ENCODE assay signal across 10 mouse cellular contexts in the genomic region with DNA sequence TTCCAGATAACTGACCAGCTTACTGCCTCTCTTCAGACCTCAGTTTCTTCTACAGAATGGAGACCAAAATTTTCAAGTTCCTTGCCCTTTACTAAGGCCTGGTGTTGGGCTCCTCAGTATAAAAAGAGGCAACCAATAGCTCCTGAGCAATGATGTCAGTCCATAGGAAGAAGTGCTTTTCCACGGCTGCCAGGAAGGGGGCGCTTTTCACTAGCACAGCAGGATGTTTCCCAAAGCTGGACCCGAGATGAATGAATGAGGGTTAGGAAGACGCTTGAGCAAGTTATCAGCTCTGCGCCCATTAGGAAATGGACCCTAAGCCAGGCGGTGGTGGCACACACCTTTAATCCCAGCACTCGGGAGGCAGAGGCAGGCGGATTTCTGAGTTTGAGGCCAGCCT. TPM values are rescaled to one million over a fixed set of nuclear protein-coding genes. Genes with fewer than 3 reads are reported as not detected.
DNase-seq lines count a peak whose midpoint lies in the region; ATAC-seq and TF ChIP-seq lines count a peak whose summit lies in the region.
"Had no signal": no experiment of that assay in that cellular context is flagged by ENCODE, and none has a peak within 500 bp of the region (broad histone marks: within the 10 kb centered on the region; RNA-seq: fewer than 3 reads in every experiment).

No protein-coding gene starts in this region.

- no peak overlapping the region for H3K4me2 ChIP-seq in liver, embryonic 12.5 days

- no peak overlapping the region for H3K27ac ChIP-seq in cerebellum, adult 2 months (ENCODE audit: insufficient read depth, low read length)
- no peak overlapping the region for H3K27ac ChIP-seq in liver, embryonic 12.5 days
- H3K27ac ChIP-seq in cortical plate, adult 2 months (ENCODE audit: insufficient read depth, low read length) = no peak overlapping the region

- ATAC-seq in liver, embryonic 12.5 days = no peak
- ATAC-seq in megakaryocyte-erythroid progenitor cell, adult 5-6 weeks (replicated peaks; ENCODE audit: low FRiP score, low TSS enrichment, poor library complexity, severe bottlenecking) = peak; percentile 41; the same call in 1 of the 2 replicates

- TF ChIP-seq CTCF in cerebellum, adult 2 months (IDR thresholded peaks at IDR 0.05; ENCODE audit: borderline replicate concordance, insufficient read depth, low read depth, low read length) = peak; percentile 39; the same call in 1 of the 2 replicates
- peak; percentile 41; the same call in 1 of the 2 replicates for TF ChIP-seq CTCF in cortical plate, adult 2 months (IDR thresholded peaks at IDR 0.05; ENCODE audit: extremely low read depth, insufficient read depth, low read length)

- H3K9me3 ChIP-seq in liver, embryonic 12.5 days (replicated peaks) = no peaks in the 10 kb centered on the region
- H3K9me3 ChIP-seq: megakaryocyte, embryonic 14.5 days had no signal

- H3K36me3 ChIP-seq in liver, embryonic 12.5 days = peaks cover 59% of the 10 kb centered on the region

- H3K27me3 ChIP-seq in cerebellum, adult 2 months (ENCODE audit: control insufficient read depth, insufficient read depth, low read length) = no peaks in the 10 kb centered on the region
- H3K27me3 ChIP-seq in liver, embryonic 12.5 days (replicated peaks) = no peaks in the 10 kb centered on the region
- H3K27me3 ChIP-seq: megakaryocyte, embryonic 14.5 days had no signal

- no peak for DNase-seq in cerebellum, adult 2 months
- DNase-seq in cerebellum, adult 11 months = no peak
- peak; percentile 58 for DNase-seq in liver
- DNase-seq in urinary bladder, adult 2 months (ENCODE audit: low spot score) = no peak
- DNase-seq in right cerebral cortex, postnatal 4 days = no peak

- no peak overlapping the region for H3K9ac ChIP-seq in liver, embryonic 12.5 days

- H3K4me3 ChIP-seq in cerebellum, adult 2 months (replicated peaks; ENCODE audit: insufficient read depth, low read depth, low read length) = no peak overlapping the region
- no peak overlapping the region for H3K4me3 ChIP-seq in liver, embryonic 12.5 days
- H3K4me3 ChIP-seq in cortical plate, adult 2 months (ENCODE audit: insufficient read depth, low read length) = no peak overlapping the region
- H3K4me3 ChIP-seq: erythroblast, embryonic 14.5 days; megakaryocyte, embryonic 14.5 days had no signal

- 59% methylated on average over 8 of the region's 8 CpGs for WGBS in cerebellum, adult 2 months
- 56% methylated on average over 8 of the region's 8 CpGs for WGBS in liver, embryonic 12.5 days (ENCODE audit: insufficient replicate concordance)

- no peaks in the 10 kb centered on the region for H3K4me1 ChIP-seq in cerebellum, adult 2 months (ENCODE audit: control insufficient read depth, insufficient read depth, low read length)
- H3K4me1 ChIP-seq in liver, embryonic 12.5 days = peaks cover 39% of the 10 kb centered on the region
- H3K4me1 ChIP-seq in cortical plate, adult 2 months (ENCODE audit: control insufficient read depth, insufficient read depth, low read length) = no peaks in the 10 kb centered on the region

- no peak for TF ChIP-seq POLR2A in cerebellum, adult 2 months (IDR thresholded peaks at IDR 0.05; ENCODE audit: borderline replicate concordance, insufficient read depth, low read length)
- no peak for TF ChIP-seq POLR2A in cortical plate, adult 2 months (IDR thresholded peaks at IDR 0.05; ENCODE audit: extremely low read depth, insufficient read depth, low read length)

RNA-seq across cellular contexts. Expression of gene Prss8, which starts 8.4 kb away (rescaled TPM):
- polyA plus RNA-seq in cerebellum, adult 2 months (2012; rRNA removed) = 0.06 and 0.08 TPM in 2 replicates
- polyA plus RNA-seq in liver, embryonic 12.5 days (2016; fragmentation: Nextera tagmentation; extraction: Ambion mirVana) = 4.0 and 4.4 TPM in 2 replicates
- polyA plus RNA-seq in cortical plate, adult 2 months (2012; rRNA removed) = 0.08 and 0.15 TPM in 2 replicates
- not detected in 2 replicates for total RNA-seq in megakaryocyte-erythroid progenitor cell, adult 5-6 weeks (2014; fragmentation: Nextera tagmentation)
- total RNA-seq in megakaryocyte-erythroid progenitor cell, adult 5-6 weeks (2017) = not detected in 2 replicates
- 54.6 and 66.0 TPM in 2 replicates for polyA plus RNA-seq in urinary bladder, adult 2 months (2012; rRNA removed)
- polyA plus RNA-seq: erythroblast, embryonic 14.5 days had no signal

RNA-seq across cellular contexts. Expression of gene Kat8, which starts 9.2 kb away (rescaled TPM):
- 49.1 and 50.0 TPM in 2 replicates for polyA plus RNA-seq in cerebellum, adult 2 months (2012; rRNA removed)
- 29.5 and 31.0 TPM in 2 replicates for polyA plus RNA-seq in liver, embryonic 12.5 days (2016; fragmentation: Nextera tagmentation; extraction: Ambion mirVana)
- polyA plus RNA-seq in cortical plate, adult 2 months (2012; rRNA removed) = 39.1 and 44.1 TPM in 2 replicates
- 32.7 and 37.9 TPM in 2 replicates for total RNA-seq in megakaryocyte-erythroid progenitor cell, adult 5-6 weeks (2014; fragmentation: Nextera tagmentation)
- 27.0 and 35.8 TPM in 2 replicates for total RNA-seq in megakaryocyte-erythroid progenitor cell, adult 5-6 weeks (2017)
- 27.2 and 31.9 TPM in 2 replicates for polyA plus RNA-seq in urinary bladder, adult 2 months (2012; rRNA removed)

RNA-seq across cellular contexts. Expression of gene Bckdk, which starts 17.6 kb away (rescaled TPM):
- 69.7 and 71.5 TPM in 2 replicates for polyA plus RNA-seq in cerebellum, adult 2 months (2012; rRNA removed)
- polyA plus RNA-seq in liver, embryonic 12.5 days (2016; fragmentation: Nextera tagmentation; extraction: Ambion mirVana) = 81.3 and 82.2 TPM in 2 replicates
- 55.7 and 59.2 TPM in 2 replicates for polyA plus RNA-seq in cortical plate, adult 2 months (2012; rRNA removed)
- 76.8 and 85.0 TPM in 2 replicates for total RNA-seq in megakaryocyte-erythroid progenitor cell, adult 5-6 weeks (2014; fragmentation: Nextera tagmentation)
- 32.4 and 62.8 TPM in 2 replicates for total RNA-seq in megakaryocyte-erythroid progenitor cell, adult 5-6 weeks (2017)
- 71.8 and 76.9 TPM in 2 replicates for polyA plus RNA-seq in urinary bladder, adult 2 months (2012; rRNA removed)

RNA-seq across cellular contexts. Expression of gene Prss36, which starts 25.0 kb away (rescaled TPM):
- polyA plus RNA-seq in cerebellum, adult 2 months (2012; rRNA removed) = 15.9 and 18.9 TPM in 2 replicates
- 3.9 and 5.1 TPM in 2 replicates for polyA plus RNA-seq in liver, embryonic 12.5 days (2016; fragmentation: Nextera tagmentation; extraction: Ambion mirVana)
- 17.0 and 17.9 TPM in 2 replicates for polyA plus RNA-seq in cortical plate, adult 2 months (2012; rRNA removed)
- 2.8 and 9.8 TPM in 2 replicates for total RNA-seq in megakaryocyte-erythroid progenitor cell, adult 5-6 weeks (2014; fragmentation: Nextera tagmentation)
- 2.5 and 3.4 TPM in 2 replicates for total RNA-seq in megakaryocyte-erythroid progenitor cell, adult 5-6 weeks (2017)
- polyA plus RNA-seq in urinary bladder, adult 2 months (2012; rRNA removed) = 10.2 and 13.5 TPM in 2 replicates

RNA-seq across cellular contexts. Expression of gene Vkorc1, which starts 26.1 kb away (rescaled TPM):
- 61.5 and 63.1 TPM in 2 replicates for polyA plus RNA-seq in cerebellum, adult 2 months (2012; rRNA removed)
- polyA plus RNA-seq in liver, embryonic 12.5 days (2016; fragmentation: Nextera tagmentation; extraction: Ambion mirVana) = 75.0 and 80.3 TPM in 2 replicates
- 56.8 and 67.0 TPM in 2 replicates for polyA plus RNA-seq in cortical plate, adult 2 months (2012; rRNA removed)
- total RNA-seq in megakaryocyte-erythroid progenitor cell, adult 5-6 weeks (2014; fragmentation: Nextera tagmentation) = 54.1 and 72.8 TPM in 2 replicates
- total RNA-seq in megakaryocyte-erythroid progenitor cell, adult 5-6 weeks (2017) = 25.4 and 37.0 TPM in 2 replicates
- polyA plus RNA-seq in urinary bladder, adult 2 months (2012; rRNA removed) = 204 and 211 TPM in 2 replicates

Comparison
In these comparisons a context has a peak if more than half of its experiments do, and no peak if none do; other contexts are left out.
1. RNA of gene Prss8, which starts 8.4 kb away (polyA plus RNA-seq): 54.6 to 66.0 TPM in urinary bladder, adult 2 months; 4.0 to 4.4 TPM in liver, embryonic 12.5 days, 0.08 to 0.15 TPM in cortical plate, adult 2 months and 0.06 to 0.08 TPM in cerebellum, adult 2 months; every median in the first group is over 10 times any median in the second.